Mouse (Mus musculus) heart, postnatal 36 days (tissue): ENCODE data around the gene Tmem8b. TPM values are rescaled to one million over a fixed set of nuclear protein-coding genes. Genes with fewer than 3 reads are reported as not detected.
A peak's percentile ranks its signal among the peaks of the same experiment; 100 is the strongest.

Source experiments
- DNase-seq, 2 experiments: peaks; one replicate each; pipeline ENCODE4 v3.0.0; 2021 to 2022
- intact Hi-C: fragments of 180-260 bp; cut with DNase I; formaldehyde crosslinking; loops from one replicate; pipeline ENCODE4 v1.15.1; 2025
- total RNA-seq, 2 experiments: library from RNA; stranded (reverse); gene quantifications; 2 replicates each; pipeline ENCODE4 v1.2.3; 2021

The Tmem8b gene
- total RNA-seq, 2 experiments from 2014 or later, result 17.8 to 20.3 TPM

DNA sequence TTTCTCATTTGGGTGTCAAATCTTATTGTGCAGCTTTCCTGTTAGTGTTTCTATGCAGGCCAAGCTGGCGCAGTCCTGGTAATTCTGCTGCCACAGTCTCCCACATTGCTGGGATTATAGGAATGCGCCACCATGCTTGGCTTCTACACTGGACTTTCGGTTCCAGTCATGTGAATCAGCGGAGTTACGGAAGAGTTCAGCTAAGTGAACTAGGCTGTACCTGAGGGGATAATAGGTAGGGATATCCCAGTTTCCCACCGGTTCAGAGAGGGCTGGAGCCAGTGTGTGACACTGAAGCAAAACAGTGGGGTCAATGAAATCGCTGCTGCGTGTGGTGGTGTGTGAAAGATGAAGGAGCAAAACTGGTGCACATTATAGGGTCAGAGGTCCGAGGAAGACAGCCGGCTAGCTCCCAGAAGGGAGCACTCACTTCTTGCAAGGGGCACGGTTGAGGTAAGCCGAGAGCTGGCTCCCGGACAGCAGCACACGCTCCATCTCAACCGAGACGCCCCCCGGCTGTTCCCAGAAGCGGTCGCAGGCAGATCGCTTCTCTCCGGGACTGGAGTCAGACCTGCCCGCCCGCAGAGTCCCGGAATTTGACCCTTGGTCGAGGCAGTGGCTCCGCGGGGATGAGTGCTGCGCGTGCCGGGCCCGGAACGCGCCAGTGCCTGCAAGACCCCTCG lies 13.0 kb upstream of the Tmem8b start:
- DNase-seq, result no peak

DNA sequence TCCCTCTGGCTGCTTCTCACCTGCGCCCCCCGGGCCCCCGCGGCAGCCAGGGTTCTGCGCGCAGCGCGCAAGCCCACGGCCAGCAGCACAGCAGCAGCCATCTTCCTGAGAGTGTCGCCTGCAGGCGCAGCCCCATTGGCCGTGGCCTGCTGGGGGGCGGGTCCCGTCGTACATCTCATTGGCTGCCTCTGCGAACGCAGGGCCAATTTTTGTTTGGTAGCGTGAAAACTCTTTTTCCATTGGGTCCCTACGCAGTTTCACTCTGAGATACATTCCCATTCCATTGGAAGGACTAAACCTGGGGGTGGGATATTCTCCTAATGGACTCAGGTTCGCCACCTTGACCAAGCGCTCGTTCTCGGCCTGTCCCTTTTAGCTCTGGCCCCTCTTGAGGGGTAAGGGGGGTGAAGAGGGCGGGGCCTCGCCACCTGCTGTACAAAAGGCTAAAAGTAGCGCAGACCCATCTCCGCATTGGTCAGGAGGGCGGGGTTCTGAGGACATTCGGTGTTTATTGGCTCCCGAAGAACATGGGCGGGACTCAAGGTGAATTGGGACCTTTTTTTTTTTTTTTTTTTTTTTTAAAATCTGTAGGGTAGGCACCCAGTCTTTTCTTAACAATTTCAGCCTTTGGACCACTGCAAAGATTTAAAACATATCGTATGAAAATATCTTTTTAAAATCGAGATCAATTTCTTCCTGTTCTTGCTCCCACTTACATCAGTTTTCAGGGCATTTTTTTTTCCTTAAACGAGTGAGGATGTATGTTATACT lies 12.2 kb upstream of the Tmem8b start, which contains the start of gene Hint2:
Gene Hint2 (minus strand): TSS at position 128 of the 771 bp plus-strand sequence.
- intact Hi-C loops, result loop anchor here (5.0 kb wide), 1 partner anchor 74 kb away; the partner anchor contains the start of gene Msmp
- DNase-seq, result peak; percentile 88 to 92

More for the DNA sequence above, 13.0 kb upstream of the Tmem8b start:
- intact Hi-C loops, result loop anchor here (5.0 kb wide), 1 partner anchor 73 kb away; the partner anchor contains the start of gene Msmp

- no peak for DNase-seq
- intact Hi-C loops, result loop anchor here (5.0 kb wide), 1 partner anchor 75 kb away; the partner anchor contains the start of gene Msmp
Observed at GRCm38 (mm10) chr4:43657146-43657545, 11.6 kb upstream of the Tmem8b start.

GRCm38 (mm10) chr4:43666412-43666811 lies 2.4 kb upstream of the Tmem8b start:
- intact Hi-C loops, result loop anchor here (5.0 kb wide), 1 partner anchor 89 kb away; the partner anchor contains the start of genes Gba2 and Rgp1
- DNase-seq, result no peak

DNA sequence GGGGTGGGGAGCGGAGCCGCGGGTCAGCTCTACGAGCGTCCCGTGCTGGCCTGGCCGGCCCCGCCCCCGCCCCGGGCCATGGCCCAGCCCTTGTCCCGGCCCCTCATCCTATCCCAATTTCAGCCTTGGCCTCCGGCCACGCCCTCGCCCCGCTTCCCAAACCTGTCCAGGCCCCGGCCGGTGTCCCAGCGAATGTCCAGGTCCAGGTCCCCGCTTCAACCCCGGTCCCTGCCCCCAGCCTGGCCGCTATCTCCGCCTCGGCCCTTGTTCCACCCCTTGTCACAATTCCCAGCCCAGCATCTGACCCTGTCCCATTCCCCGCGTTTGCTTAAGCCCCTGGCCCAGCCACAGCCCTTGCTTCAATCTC lies 640 bp downstream of the Tmem8b start:
- intact Hi-C loops, result loop anchor here (5.0 kb wide), 1 partner anchor 92 kb away; the partner anchor contains the start of genes Gba2 and Rgp1

GRCm38 (mm10) chr4:43672070-43672469 lies 3.3 kb downstream of the Tmem8b start:
- peak; percentile 89 to 96 for DNase-seq
- intact Hi-C loops, result loop anchor here (1.0 kb wide), 1 partner anchor 40 kb away; no protein-coding TSS in a partner anchor

More for the DNA sequence above, 640 bp downstream of the Tmem8b start:
- DNase-seq, result peak in 1 of 2 experiments; percentile 70

DNA sequence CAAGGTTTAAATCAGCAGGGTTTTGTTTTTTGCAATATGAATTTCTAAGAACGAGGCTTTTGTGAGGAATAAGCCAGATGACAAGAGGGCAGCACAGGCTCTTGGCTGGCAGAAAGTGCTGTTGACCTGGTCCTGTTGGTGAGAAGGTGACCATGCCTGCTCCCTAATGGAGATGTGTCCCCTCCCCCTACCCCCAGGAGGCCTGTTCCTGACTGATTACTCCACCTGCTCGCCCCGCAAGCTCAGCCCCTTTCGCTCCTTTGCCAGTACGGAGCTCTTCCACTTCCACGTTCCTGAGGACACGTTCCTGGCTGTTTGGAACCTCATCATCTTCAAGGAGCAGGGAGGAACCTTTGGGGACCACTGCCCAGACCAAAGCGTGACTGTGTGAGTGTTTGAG lies 4.9 kb downstream of the Tmem8b start:
- DNase-seq, result no peak
- intact Hi-C loops, result no loop called here

GRCm38 (mm10) chr4:43674974-43675373 lies 6.2 kb downstream of the Tmem8b start:
- intact Hi-C loops, result no loop called here
- DNase-seq, result no peak

GRCm38 (mm10) chr4:43675608-43676007 lies 6.8 kb downstream of the Tmem8b start:
- DNase-seq, result no peak
- intact Hi-C loops, result no loop called here

- no peak for DNase-seq
- intact Hi-C loops, result no loop called here
Observed at GRCm38 (mm10) chr4:43678541-43678940, 9.8 kb downstream of the Tmem8b start.

DNA sequence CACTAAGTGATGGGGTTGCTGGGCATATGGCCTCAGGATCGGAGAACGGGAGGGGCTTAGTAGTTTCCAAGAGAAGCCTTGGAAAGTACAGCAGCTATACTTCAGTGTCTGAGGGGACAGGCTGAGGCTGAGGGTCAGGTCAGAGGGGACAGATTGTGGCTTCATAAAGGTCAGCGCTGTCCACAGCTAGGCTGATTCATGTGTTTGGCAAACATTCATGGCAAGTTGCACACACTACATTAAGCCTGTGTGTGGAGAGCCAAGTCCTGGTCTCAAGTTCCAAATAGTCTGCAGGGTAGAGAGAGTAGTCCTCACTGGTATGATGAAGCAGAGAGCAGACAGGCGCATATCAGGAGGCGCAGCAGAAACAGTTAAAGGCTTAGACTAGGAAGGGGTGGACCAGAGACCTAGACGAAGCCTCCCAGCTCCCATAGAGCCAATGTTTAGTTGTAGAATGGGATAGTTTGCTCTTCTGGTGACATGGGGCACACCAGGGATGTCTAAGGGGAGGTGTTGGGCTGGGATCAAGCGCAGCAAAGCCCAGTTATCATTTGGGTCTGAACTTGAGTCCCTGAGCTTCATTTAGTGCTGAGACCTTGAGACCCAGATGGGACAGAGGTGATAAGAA lies 10.8 kb downstream of the Tmem8b start:
- intact Hi-C loops, result no loop called here
- no peak for DNase-seq

- intact Hi-C loops, result no loop called here
- no peak for DNase-seq
Observed at GRCm38 (mm10) chr4:43690021-43690420, 21.2 kb downstream of the Tmem8b start.

GRCm38 (mm10) chr4:43691026-43691425 lies 22.3 kb downstream of the Tmem8b start:
- intact Hi-C loops, result no loop called here

GRCm38 (mm10) chr4:43693806-43694241 lies 25.1 kb downstream of the Tmem8b start:
- intact Hi-C loops, result no loop called here
- DNase-seq, result peak; percentile 27 to 38

More at GRCm38 (mm10) chr4:43691026-43691425, 22.3 kb downstream of the Tmem8b start:
- DNase-seq, result no peak

- no peak for DNase-seq
- intact Hi-C loops, result no loop called here
Observed at GRCm38 (mm10) chr4:43694439-43695248, 25.9 kb downstream of the Tmem8b start.

DNA sequence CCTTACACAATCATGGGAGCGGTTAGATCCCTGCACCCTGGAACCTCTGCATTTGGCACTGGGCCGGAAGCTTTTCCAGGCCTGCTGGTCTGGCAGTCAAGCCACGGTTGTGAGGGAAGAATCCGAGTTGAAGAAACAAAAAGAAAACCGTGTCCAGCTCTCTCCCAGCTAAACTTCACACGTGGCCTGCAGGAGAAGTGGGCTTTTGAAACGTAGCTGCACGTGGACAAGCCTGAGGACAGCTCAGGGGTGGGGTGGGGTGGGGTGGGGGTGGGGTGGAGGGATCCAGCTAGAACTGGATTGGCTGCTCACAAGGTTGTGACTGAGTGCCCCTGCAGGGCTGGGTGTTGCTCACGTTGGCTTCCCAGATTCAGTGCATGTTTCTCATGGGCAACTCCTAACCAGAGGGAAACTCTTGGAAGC lies 26.5 kb downstream of the Tmem8b start:
- intact Hi-C loops, result no loop called here

DNA sequence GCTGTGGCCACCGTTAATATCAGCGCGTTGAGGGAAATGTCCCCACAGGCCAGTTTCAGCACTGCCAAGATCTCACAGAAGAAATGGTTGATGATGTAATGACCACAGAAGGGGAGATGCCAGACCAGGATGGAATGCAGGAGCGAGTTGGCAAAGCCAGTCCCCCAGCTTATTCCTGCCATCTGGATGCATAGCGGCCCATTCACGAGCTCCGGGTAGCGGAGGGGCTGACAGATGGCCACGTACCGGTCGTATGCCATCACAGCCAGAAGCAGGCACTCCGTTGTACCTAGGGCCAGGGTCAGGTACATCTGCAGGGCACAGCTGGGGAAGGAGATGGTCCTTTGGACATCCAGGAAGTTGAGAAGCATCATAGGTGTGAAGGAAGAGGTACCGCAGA lies 27.8 kb downstream of the Tmem8b start:
- no peak for DNase-seq
- intact Hi-C loops, result no loop called here

More for the DNA sequence above, 26.5 kb downstream of the Tmem8b start:
- DNase-seq, result peak; percentile 63 to 67

- intact Hi-C loops, result no loop called here
- DNase-seq, result no peak
Observed at GRCm38 (mm10) chr4:43700707-43701106, 31.9 kb downstream of the Tmem8b start, which contains the start of gene Olfr70. TSS of gene Olfr70 (minus strand) at chr4:43700807.

DNA sequence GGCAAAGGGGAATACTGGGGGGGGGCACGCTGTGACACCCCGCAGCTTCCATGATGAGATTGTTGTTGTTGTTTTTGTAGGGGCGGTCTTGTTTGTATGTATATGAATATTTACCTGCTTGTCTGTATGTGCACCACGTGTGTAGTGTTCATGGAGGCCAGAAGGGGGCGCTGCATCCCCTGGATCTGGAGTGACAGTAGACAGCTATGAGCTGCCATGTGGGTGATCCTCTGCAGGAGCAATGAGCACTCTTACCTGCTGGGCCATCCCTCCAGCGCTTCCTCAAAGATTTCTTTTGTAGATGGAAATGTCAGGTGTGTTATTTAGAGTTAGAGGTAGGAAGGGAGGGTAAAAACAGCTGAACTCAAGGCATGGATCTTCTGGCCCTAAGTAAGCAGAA lies 34.7 kb downstream of the Tmem8b start:
- intact Hi-C loops, result no loop called here
- no peak for DNase-seq

- intact Hi-C loops, result no loop called here
- DNase-seq, result no peak
Observed at GRCm38 (mm10) chr4:43703851-43704250, 35.1 kb downstream of the Tmem8b start.
